Mouse (Mus musculus) kidney, postnatal 4 days (tissue): Measurements from ENCODE around the gene Fbxo30.
A peak's percentile ranks its signal among the peaks of the same experiment; 100 is the strongest.
"Not testable (repeated sequence)": the region's sequence is repeated elsewhere in the genome, so short reads cannot be mapped to it uniquely, and the experiment has no call there.

Source experiments
- DNase-seq, 2 experiments: peaks; one replicate each; pipeline ENCODE4 v3.0.0; 2021; ENCODE audit warnings: mixed read lengths in 2 of 2

Fbxo30 gene

DNA sequence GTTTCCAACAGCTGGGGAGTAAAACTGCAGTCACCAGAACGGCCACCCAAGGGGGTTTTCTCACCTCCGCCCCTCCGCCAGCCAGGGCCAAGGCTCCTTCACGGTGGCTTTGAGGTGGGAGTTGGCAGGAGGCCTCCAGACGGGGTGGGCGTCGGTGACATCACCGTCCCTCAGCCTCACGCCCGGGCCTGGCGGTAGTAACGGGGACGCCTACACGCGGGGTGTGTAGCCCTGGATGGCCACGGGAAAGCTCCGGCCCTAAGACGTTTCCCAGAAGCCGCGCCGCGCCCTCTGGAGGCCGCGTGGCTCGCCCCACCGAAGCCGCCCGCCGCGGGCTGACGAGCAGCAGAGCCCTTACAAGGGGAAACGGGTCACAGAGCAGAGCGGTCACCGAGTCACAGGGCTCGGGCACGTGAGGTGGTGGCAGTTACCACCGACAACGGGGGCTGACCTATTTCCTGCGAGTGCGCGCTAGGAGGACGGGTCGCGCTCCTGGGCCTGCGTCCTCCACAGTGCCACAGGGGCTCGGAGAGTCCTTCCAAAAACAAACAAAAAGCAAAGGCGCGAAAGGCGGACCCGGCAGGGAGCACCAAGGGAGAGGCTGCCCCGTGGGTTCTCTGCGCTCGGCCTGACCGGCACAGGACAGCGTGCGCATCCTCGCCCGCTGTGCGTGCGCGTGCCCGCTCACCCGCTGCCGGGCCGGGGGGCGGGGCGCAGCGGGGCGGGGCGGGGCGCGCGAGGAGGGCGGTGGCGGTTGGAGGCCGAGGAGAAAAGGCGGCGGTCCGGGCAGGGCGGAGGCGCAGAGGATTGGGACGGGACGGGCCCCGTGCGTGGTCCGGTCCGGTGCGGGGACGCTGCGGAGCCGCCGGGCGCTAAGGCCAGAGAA lies at the start of gene Fbxo30:
TSS of gene Fbxo30 (plus strand) at position 753 of the 886 bp plus-strand sequence.
- DNase-seq = peak; percentile 90 to 95

DNA sequence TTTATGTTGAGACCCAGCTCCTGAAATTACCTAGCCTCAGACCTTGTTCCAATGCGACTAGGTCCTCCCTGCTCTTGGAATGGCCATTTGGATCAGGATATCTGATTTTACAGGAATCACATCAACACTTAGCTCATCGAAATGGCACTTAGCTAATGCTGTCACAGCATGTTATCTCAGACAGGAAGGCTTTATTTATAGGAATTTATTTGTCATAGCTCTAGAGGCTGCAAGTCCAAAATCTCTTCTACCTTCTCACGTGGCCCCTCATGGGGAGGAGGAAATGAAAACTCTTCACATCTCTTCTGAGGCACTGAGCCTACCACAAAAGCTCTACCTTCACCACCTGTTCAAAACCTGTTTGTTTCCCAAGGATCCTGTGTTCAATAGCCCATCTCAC lies 47.9 kb upstream of the Fbxo30 start:
- DNase-seq = no peak

DNA sequence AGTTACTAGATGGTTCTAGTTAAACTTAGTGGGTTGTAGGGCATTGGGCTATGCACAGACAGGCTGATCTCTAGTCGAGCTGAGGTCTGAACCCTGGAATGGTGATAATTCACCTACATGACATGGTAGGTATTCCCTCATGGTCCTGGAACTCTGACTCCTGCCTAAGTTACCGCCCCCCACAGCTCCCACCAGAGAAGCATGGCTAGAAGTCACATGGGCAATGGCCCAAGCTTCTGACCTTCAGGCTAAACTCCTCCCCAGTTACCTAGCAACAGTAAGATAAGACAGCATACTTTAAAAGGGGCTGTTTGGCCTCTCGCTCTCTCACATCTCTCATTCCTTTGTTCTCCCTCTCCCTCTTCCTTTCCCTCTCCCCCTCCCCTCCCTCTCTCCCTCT lies 38.1 kb upstream of the Fbxo30 start:
- not testable (repeated sequence) for DNase-seq

DNA sequence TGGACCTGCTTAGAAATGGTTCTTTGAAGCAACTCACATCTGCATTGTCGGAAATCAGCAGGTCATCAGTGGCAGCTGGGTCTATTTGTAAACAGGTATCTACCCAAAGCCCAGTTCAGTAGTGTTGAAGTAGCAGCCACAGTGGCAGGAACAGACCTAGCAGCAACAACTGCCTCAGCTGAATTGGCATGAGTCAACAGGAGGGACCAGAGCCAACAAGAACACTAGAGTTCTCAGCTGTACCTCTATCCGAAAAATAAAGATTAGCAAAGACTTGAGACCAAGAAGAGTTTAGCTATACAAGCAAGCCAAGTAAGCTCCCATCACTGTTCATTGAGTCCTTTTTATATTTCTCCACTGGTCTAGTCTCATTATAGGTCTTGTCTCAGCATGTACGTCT lies 32.9 kb upstream of the Fbxo30 start:
- DNase-seq = no peak

DNA sequence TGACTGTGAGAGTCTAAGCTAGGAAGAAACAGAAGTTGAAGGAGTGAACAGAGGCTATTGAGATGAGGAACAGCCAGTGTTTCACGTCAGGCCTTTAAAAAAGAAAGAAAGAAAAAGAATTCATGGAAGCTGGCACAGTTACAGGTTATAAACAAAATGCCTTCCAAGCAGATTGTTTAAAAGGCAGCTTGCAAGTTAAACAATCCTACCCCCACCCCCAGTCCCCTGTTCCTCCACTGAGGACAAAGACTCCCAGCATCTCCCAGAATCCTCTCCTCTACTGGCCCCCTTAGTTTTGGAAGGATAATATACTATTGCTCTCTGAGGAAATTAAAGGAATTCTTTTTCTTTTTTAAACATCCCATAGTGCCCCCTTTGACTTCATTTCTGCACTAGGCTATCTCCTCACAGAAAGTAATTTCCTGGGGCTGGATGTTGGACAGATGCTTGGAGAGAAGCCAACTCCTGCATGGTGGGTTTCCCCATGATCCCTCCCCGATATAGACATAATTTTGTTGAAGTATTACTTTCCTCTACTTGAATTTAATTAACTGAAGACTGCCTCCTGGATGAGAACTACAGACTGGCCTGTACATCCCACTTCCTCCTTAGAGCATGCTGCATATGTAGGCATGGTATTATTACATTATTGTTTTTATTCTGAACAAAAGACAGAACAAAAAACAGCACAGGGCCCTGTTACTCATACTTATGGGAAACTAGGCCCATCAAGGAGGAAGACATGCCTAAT lies 30.7 kb upstream of the Fbxo30 start:
- DNase-seq = no peak

DNA sequence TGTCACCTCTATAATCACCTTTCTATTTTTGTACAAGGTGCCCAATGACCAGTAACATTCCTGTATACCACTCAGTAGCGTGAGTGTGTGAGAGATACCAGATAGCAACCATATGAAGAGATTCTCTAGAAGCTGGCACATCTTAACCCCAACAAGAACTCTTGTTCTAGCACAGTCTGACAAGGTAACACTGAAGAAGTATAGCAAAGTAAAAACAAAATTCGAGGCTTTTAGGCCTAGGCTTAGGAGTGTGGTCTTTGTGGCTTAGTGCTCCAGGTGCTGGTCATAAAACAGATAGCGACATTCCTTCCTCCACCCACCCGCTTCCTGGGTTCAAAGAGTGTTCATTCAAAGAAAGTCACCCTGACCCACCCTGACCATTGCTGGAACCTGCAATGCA lies 27.5 kb upstream of the Fbxo30 start:
- DNase-seq = not testable (repeated sequence)

DNA sequence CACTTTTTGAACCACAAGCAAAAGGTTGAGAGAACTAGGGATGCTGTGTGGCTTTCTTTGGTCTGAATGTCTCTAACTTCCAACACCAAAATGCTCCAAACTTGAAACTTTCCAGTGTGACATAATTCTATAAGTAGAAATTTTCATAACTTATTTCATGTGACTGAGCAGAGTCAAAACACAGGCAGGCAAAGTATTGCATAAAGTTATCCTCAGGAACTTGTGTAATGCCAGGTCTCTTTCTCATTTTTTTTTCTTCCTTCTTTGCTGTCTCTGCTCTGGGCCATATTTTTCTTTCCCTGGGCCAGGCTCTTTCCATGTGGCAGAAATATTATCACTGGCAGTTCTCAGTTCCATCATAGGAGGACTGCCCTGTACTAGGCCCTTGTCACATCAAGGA lies 21.0 kb upstream of the Fbxo30 start:
- no peak for DNase-seq

DNA sequence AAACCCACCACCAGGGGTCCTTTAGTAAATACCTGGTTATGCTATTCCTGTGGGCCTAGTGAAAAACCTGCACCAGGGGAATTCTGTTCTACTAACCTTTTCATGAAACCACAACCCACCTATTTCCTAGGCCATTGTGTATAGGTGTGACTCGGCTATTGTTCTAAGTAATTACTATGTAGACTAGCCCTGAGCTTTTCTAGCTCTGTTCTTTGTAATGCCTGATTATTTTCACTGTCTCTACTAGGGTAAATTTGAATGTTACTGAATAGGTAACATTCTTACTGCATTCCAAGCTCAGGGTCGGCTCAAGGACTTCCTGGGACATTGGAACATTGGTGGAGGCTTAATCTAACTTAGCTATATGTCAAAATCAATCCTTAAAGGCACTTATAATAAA lies 18.8 kb upstream of the Fbxo30 start:
- DNase-seq = not testable (repeated sequence)

DNA sequence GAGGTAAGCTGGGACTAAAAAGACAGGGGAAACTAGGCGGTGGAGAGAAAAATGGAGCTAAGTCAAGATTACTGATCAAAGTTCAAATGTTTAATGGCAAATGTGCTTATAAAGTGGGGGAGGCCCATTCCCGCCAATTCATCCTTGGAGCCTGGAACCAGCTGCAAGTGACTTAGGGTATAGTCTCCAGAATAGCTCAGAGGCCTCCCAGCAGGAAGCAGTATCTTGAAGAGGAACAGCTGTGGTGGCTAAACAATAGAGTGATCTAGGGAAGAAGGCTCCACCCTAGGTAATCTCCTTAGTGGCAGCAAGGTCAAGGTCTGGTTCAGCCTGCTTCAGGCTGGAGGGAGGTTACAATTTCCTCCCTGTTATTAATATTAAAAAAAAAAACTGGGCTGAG lies 17.3 kb upstream of the Fbxo30 start:
- not testable (repeated sequence) for DNase-seq

DNA sequence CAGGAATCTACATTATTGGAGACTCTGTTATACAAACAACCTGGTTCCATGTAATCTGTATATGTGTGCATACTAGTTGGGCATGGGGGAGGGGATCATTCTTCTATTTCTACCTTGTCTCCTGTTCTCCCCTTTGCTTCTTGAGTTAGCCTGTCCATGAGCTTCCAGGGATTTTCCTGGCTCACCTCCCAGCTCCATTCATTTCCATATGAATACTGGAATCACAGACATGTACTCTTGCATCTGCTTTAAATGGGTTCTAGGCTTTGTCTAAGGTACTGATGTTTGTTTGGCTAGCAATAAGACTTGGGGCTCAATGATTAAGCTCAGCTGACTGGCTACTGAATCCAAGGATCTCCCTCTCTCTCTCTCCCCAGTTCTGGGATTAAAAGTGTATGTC lies 12.0 kb upstream of the Fbxo30 start:
- no peak for DNase-seq

DNA sequence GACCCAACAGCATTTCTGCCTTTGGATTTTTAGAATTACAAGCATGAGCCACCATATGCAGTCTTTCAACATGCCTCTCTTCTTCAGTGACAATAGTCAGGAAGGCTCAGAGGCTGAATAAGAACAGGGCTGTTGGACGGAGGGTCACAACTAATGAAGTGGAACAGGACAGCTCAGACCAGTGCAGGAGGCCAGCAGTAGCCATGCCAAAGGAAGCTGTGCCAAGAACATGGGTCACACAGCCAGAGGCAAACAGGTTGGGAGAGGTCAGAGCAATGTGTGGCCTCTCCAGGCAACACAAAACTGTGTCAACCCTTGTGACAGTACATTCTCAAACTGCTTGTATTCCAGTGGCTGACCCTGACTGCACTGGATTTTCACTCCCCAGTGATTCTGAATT lies 6.7 kb upstream of the Fbxo30 start:
- DNase-seq = peak in 1 of 2 experiments; percentile 5

DNA sequence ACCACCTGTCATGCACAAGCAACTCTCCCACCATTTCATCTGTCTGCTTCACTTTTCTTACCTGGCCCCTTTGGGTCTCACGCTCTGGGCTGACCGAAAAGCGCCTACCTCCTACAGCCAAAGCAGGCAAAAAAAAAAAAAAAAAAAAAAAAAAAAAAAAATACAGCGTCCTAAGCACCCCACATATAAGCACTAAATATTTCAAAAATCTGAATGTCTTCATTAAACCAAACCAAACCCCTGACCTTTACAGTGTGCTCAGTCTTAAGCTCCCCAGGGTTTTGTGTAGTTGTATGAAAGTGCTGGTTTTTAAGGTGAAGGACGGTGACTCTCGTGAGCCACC lies 924 bp upstream of the Fbxo30 start:
- DNase-seq = peak in 1 of 2 experiments; percentile 16

DNA sequence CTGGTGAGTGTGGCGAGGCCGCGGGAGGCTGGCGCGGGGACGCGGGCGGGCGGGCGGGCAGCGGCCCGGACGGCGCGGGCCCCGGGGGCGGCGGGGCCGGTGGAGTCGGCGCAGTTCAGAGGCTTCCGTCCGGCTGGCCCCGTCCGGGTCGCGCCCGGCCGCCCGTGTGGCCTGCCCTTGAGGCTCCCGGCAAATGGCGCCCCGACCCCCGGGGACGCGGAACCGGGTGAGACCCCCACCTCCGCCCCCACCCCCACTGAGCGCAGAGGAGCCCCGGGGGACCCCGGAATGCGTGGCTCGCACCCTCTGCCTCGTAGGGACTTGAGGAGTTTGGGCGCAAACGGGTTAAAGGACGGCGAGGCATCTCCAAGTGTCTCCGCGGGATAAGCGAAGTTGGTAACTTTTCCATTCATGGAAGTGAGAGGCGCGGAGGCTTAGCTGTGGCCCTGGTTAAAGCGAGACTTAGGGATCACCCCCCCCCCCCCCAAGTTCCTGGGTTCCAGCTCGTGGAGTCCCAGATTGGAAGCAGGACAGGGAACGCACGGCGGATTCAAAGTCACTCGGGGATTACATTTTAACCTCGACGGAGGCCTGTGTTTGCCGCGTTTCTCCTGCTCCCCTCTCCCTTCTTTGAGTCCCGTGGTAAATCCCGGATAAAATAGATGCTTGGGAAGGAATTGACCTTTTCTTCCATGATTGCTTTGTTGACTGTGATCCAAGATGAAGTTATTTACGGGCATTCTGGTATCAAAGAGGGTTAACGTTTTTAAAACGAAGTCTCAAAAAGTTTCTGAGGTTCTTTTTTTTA lies 572 bp downstream of the Fbxo30 start:
- DNase-seq = peak; percentile 60 to 73

DNA sequence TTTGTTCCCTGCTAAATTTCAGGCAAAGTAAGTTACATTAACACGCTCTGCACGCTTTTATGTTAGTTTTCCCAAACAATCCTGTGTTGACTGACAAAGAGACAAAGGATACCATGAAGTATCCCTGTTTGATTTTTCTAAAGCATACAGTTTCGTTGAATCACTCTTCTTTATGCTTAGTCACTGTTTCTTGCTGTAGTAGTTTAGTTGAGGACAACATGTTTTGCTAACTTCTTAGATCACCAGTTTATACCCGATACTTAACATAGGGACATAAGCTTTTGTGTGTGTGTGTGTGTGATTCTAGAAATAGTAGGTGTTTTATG lies 1.1 kb downstream of the Fbxo30 start:
- DNase-seq = no peak

DNA sequence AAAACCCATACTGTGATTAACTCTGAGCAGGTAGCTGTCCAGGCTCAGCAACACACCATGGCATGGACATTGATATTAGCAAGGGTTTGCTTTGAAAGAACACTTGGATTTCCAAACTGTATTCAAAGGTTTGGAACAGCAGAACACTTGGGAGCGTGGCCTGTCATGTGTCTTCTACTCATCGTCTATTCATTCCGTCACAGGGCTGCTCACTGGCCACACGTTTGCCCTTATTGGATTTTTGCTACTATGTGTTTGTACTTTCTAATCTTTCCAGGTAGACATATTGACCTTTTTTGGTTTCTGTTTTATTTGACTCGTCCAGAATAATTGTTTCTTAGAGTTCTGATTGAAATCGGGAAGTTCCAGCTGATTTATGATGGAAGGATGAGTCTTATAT lies 17.3 kb downstream of the Fbxo30 start:
- no peak for DNase-seq

DNA sequence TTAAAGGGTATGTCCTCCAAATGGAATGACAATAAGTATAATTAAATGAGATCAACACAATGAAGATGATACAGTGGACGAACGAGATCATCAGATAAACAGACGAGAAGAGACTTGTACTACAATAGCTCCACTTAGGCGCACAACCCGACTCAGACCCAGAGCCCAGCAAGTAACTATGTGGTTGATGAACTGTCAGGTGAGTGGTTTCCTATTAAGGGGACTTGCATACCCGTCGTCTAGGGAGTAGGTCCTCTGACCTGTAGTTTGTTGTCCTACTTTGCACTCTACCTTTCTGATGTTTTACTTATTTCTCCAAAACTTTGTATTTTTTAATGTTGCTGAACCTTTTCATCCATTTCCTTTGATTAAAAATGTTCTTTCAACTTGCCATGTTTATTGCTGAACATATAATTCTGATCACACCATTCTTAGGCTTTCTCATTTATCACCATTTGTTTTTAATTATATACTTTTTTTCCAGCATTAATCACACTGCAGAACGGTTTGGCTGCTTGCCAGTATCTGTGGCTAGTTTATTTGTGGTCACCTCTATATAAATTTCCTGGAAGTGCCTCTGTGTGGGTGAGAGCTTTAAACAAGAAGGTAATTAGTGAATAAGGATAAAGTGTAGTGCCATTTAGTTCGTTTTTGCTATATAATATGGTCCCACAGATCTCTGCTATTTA lies 24.4 kb downstream of the Fbxo30 start:
- DNase-seq = peak; percentile 20 to 32

DNA sequence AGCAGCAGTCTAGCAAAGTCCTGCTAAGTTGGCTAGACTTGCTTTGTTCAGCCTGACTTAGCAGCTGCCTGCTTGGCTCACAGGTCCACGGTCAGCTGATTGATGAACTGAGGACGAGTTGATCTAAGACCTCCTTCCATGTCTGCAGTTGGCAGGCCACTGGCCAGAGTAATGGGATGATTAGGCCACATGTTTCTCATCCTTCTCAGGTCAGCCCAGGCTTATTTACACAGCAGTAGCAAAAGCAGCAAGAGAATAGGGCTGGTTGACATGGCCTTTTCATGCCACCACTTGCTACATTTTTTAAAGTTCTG lies 24.9 kb downstream of the Fbxo30 start:
- DNase-seq = peak; percentile 14 to 23

DNA sequence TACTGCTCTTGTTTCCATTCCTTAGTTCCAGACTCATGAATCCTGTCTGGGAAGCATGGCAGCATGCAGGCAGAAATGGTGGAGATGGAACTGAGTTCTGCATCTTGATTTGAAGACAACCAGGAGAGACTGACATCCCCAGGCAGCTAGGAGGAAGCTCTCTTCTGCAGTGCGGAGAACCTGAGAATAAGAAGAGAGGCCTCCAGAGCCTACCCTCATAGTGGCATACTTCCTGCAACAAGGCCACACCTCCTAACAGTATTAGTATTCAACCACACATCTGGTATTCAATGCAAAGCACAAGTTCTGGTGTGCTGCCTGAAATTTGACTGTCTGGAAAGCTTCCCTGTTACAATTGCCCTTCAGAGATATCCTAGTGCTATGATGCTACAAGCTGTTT lies 28.7 kb downstream of the Fbxo30 start:
- DNase-seq = no peak

DNA sequence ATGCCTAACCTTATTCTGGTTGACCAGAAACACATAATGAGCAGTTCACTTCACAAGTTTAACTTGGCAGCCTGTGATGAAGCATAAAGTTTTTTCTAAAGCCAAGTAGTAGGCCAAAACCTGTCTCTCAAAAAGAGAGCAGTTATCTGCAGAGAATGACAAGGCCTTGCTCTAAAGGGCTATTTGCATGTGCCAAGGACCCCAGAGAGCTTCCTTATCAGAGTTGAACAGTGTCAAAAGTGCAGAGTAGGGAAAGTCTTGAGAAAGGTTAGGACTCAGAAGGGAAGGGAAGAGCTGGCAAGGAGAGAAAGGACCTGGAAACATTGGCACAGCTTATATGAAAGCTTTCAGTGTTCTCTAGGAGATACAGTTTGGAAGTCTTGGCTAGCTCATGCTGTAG lies 29.4 kb downstream of the Fbxo30 start:
- no peak for DNase-seq

DNA sequence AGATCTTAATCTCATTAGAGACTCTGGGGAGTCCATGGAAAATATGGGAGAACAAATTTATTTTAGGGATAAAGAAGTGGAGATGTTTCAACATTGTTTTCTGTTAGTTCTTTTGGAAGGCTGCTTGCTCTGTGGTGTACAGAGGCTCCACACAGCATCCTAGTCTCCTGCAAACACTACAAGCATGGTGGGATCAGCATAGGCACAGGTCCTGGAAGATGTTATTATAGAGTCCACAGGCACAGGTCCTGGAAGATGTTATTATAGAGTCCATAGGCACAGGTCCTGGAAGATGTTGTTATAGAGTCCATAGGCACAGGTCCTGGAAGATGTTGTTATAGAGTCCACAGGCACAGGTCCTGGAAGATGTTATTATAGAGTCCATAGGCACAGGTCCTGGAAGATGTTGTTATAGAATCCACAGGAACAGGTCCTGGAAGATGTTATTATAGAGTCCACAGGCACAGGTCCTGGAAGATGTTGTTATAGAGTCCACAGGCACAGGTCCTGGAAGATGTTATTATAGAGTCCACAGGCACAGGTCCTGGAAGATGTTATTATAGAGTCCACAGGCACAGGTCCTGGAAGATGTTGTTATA lies 36.8 kb downstream of the Fbxo30 start:
- not testable (repeated sequence) for DNase-seq

DNA sequence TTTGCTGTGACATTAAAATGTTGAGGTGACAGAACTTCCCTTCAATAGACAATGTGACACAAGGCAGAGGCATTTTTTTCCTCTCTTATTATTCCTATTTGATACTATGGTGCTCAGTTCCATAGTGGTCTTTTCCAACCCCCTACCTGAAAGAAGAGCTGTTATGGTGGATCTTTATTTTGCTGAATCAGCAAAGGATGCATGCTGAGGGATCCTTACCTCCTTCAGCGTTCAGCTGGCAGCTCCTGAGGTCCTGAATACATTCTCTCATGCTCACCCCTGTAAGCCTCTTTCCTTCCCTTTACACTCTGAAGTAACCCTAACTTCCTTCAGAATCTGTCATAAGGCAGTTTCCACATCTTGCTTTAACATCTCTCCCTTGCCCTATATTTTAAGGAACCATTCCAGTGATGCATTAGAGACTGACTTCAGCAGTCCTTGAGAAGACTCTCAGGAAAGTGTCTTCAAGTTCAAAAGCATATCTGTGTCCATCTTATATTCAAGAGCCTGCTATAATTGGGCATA lies 38.4 kb downstream of the Fbxo30 start:
- no peak for DNase-seq

DNA sequence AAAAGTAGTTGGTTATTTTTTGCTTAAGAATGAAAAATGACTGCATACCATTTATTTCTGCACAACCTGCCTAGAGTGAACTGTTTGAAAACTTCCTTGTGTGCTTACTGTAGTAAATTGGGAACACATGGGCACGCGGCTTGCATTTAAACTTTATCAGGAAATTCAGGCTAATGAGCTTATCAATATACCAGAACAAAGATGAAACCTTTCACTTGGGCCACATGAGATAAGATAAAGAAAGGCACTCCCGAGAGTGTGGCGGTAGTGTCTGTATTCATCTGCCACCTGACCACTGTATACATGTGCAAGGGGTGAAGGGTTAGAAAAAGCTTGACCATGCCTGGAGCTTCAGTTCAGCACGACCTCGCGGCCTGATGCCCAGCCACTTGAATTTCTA lies 41.2 kb downstream of the Fbxo30 start:
- DNase-seq = no peak
